Mouse (Mus musculus) megakaryocyte, embryonic 14.5 days (primary cell): ENCODE results near the gene Carns1. TPM values are rescaled to one million over a fixed set of nuclear protein-coding genes. Genes with fewer than 3 reads are reported as not detected.
A peak's percentile ranks its signal among the peaks of the same experiment; 100 is the strongest.
"Not testable (repeated sequence)": the region's sequence is repeated elsewhere in the genome, so short reads cannot be mapped to it uniquely, and the experiment has no call there.

ENCODE experiments used
- H3K27me3 ChIP-seq: replicated peaks from 2 replicates; pipeline ENCODE3; 2012; ENCODE audit warnings: inconsistent platforms
- H3K36me3 ChIP-seq: replicated peaks from 2 replicates; pipeline ENCODE3; 2012; ENCODE audit warnings: low read length, inconsistent platforms, mixed read lengths
- H3K4me1 ChIP-seq: 2 replicates; pipeline ENCODE4 v1.6.1; 2012; ENCODE audit warnings: inconsistent platforms
- H3K4me3 ChIP-seq: replicated peaks from 2 replicates; pipeline ENCODE3; 2012; ENCODE audit warnings: moderate library complexity, mild to moderate bottlenecking, inconsistent platforms
- H3K9me3 ChIP-seq: 2 replicates; pipeline ENCODE4 v1.6.1; 2012; ENCODE audit warnings: inconsistent platforms
- FLI1 ChIP-seq: IDR thresholded peaks from 2 replicates; pipeline ENCODE4 v1.6.1; 2012; ENCODE audit warnings: low read length, inconsistent platforms, mixed read lengths
- GATA1 ChIP-seq: IDR thresholded peaks from 3 replicates; pipeline ENCODE4 v1.6.1; 2012; ENCODE audit warnings: mixed read lengths, low read length, inconsistent platforms, borderline replicate concordance
- polyA plus RNA-seq: library from polyadenylated mRNA; stranded (reverse); fragments of >175 nt; gene quantifications from 2 replicates; pipeline ENCODE4 v1.2.3, GENCODE M21; 2012; ENCODE audit warnings: low replicate concordance; ENCODE audit not compliant: insufficient read depth

The Carns1 gene
- polyA plus RNA-seq, 1 experiment = 1.3 TPM

DNA sequence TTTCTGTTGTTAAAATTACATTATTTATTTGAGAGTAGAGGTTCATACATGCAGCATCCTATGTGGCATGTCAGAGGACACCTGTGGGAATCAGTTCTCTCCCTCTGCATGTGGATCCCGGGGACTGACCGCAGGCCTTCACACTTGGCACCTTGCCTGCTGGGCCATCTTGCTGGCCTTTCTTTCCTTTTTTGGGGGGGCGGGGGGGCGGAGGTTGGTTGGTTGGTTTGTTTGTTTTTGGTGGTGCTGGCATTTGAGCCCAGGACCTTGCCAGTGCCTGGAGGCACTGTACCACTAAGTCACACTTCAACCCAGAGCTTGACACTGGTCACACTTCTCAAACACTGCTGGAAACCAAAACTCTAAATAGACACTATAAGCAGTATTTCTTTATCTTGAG lies 40.9 kb downstream of the Carns1 start:
- Histone ChIP-seq H3K9me3 (no peaks in the 10 kb centered on the region), H3K4me3 (no peak overlapping the region), H3K4me1 (peaks cover 39% of the 10 kb centered on the region), H3K36me3 (peaks cover 42% of the 10 kb centered on the region), H3K27me3 (peaks cover 9% of the 10 kb centered on the region)
- no peak for TF ChIP-seq GATA1
- no peak for TF ChIP-seq FLI1

DNA sequence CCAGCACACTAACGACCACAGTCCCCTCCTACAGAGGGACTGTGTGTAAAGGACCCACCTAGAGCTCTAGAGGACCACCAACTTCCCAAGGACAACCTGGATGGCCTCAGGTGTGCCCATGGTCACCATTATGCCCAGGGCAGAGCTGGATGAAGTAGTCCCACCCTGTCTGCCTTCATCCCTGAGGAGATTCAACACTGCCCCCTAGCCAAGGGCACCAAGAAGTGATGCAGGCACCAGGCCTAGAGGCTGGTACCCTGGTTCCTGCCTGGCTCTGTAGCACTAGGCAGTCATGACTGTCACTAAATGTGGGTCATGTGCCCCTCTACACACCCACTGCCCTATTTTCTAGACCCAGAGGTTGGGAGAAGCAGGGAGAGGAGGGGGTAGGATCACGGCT lies 43.5 kb downstream of the Carns1 start:
- Histone ChIP-seq H3K4me1 (peaks cover 39% of the 10 kb centered on the region), H3K27me3 (no peaks in the 10 kb centered on the region), H3K9me3 (no peaks in the 10 kb centered on the region), H3K36me3 (peaks cover 64% of the 10 kb centered on the region), H3K4me3 (no peak overlapping the region)
- TF ChIP-seq FLI1 (no peak), GATA1 (no peak)

DNA sequence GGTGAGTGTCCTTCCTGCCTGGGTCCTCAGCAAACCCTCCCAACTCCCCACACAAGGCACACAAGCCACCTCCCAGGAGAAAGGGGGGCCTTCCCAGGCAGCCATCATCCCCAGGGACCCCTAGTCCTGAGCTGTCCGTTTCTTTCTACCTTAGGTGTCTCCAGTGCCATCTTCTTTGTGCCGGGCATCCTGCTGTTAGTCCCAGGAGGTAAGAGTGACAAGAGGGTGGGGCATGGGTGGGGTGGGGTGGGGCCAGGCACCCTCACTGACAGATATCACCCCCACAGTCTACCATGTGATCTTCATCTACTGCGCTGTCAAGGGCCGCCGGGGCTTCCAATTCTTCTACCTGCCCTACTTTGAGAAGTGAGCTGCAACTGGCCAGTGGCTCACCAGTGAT lies 44.2 kb downstream of the Carns1 start:
- Histone ChIP-seq H3K36me3 (peaks cover 65% of the 10 kb centered on the region), H3K9me3 (no peaks in the 10 kb centered on the region), H3K4me3 (no peak overlapping the region), H3K27me3 (no peaks in the 10 kb centered on the region), H3K4me1 (peaks cover 40% of the 10 kb centered on the region)
- TF ChIP-seq GATA1 (no peak), FLI1 (no peak)

GRCm38 (mm10) chr19:4130106-4130505 lies 45.2 kb downstream of the Carns1 start:
- H3K36me3 ChIP-seq = peaks cover 65% of the 10 kb centered on the region
- no peaks in the 10 kb centered on the region for H3K27me3 ChIP-seq
- H3K9me3 ChIP-seq = no peaks in the 10 kb centered on the region
- no peak overlapping the region for H3K4me3 ChIP-seq
- TF ChIP-seq GATA1 (no peak), FLI1 (no peak)
- H3K4me1 ChIP-seq = peaks cover 36% of the 10 kb centered on the region

DNA sequence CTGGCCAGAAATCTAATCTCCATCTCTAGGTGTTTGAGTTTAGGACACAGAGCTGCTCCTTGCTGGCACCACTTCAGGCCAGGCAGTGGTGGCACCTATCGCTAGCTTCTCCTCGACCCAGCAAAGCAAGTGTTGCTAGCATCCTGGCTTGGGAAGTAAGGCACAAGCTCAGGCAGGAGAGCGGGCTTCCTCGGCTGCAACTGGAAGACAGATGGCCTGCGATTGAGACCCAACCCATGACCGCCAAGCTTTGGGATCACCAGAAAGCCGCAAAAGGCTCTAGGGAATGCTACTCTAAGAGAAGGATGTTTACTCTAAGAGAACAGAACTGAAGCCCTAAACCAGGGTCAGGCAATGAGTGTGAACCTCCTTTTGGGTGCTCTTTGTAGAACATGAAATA lies 45.8 kb downstream of the Carns1 start:
- Histone ChIP-seq H3K4me1 (peaks cover 41% of the 10 kb centered on the region), H3K27me3 (no peaks in the 10 kb centered on the region)

DNA sequence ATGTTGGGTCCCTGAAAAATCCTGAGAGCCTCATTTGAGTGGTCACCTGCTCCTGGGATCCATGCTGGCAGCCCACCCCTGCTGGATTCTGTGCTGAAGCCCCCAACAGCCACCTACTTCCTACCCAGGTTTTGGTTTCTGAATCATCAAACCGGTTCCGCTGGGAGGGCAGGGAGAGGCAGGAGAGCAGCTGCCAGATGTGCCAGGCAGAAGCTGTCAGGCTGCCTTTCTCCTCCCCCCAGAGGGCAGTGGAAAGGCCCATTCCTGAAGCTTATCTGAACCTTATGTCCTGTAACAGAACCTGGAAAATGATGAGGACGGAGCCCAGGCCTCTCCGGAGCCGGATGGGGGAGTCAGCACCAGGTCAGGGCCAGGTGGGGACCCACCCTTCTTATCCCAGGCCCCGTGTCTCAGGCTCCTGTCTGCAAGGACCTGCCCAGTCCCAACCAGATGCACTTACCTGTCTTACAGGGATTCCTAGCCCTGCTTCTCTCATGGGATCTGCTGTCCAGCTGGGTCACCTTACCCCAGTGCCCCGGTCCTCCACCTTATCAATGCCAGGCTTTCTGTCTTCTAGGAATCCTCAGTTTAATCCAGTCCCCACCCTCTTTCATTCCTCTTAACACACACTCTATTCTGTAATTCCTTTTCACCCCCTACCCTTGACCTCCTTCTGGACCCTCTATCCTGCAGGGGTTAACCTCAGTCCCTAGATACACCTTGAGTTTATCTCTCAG lies 48.4 kb downstream of the Carns1 start:
- peaks cover 49% of the 10 kb centered on the region for H3K36me3 ChIP-seq
- peaks cover 66% of the 10 kb centered on the region for H3K4me1 ChIP-seq
- peak overlapping the region; percentile 95 for H3K4me3 ChIP-seq
- TF ChIP-seq FLI1 (no peak), GATA1 (no peak)
- H3K9me3 ChIP-seq = no peaks in the 10 kb centered on the region
- no peaks in the 10 kb centered on the region for H3K27me3 ChIP-seq

More for the DNA sequence above, 45.8 kb downstream of the Carns1 start:
- peaks cover 65% of the 10 kb centered on the region for H3K36me3 ChIP-seq
- H3K4me3 ChIP-seq = no peak overlapping the region
- TF ChIP-seq FLI1 (no peak), GATA1 (no peak)
- H3K9me3 ChIP-seq = no peaks in the 10 kb centered on the region

GRCm38 (mm10) chr19:4125741-4126696 lies 49.3 kb downstream of the Carns1 start, which contains the start of gene Aip:
Gene Aip (minus strand): TSS chr19:4125858.
- H3K9me3 ChIP-seq = no peaks in the 10 kb centered on the region
- H3K4me3 ChIP-seq = peak within 1 kb of the TSS; percentile 95
- no peak for TF ChIP-seq FLI1
- no peak for TF ChIP-seq GATA1
- peaks cover 40% of the 10 kb centered on the region for H3K36me3 ChIP-seq
- no peaks in the 10 kb centered on the region for H3K27me3 ChIP-seq
- H3K4me1 ChIP-seq = peaks cover 69% of the 10 kb centered on the region

- peak overlapping the region; percentile 95 for H3K4me3 ChIP-seq
- not testable (repeated sequence) for H3K9me3 ChIP-seq, H3K27me3 ChIP-seq
- peaks cover 76% of the 10 kb centered on the region for H3K4me1 ChIP-seq
- peaks cover 35% of the 10 kb centered on the region for H3K36me3 ChIP-seq
Measured at GRCm38 (mm10) chr19:4125268-4125667, 50.0 kb downstream of the Carns1 start.

DNA sequence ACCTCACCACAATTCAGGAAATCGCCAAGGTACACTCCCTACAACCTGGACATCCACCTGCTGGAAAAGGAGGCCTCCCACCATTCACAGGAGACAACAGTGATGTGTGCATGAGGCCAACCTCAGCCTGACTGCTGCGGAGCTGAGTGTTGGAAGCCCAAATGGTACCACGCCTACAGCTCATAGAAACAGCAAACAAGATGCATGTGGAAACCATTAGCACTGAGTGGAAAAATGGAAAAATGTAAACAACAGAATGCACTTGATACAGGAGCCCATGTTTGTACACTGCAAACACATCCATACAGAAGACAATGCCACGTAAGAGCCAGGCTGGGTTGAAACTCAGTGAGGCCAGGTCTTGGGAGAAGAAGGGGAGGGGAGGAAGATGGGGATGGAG lies 50.8 kb downstream of the Carns1 start:
- Histone ChIP-seq H3K4me1 (peaks cover 78% of the 10 kb centered on the region), H3K9me3 (no peaks in the 10 kb centered on the region), H3K4me3 (peak overlapping the region; percentile 67), H3K27me3 (no peaks in the 10 kb centered on the region), H3K36me3 (peaks cover 35% of the 10 kb centered on the region)
- TF ChIP-seq GATA1 = no peak
- TF ChIP-seq FLI1 = no peak
